Mouse (Mus musculus): Measurements from ENCODE around the gene St7.

DNA sequence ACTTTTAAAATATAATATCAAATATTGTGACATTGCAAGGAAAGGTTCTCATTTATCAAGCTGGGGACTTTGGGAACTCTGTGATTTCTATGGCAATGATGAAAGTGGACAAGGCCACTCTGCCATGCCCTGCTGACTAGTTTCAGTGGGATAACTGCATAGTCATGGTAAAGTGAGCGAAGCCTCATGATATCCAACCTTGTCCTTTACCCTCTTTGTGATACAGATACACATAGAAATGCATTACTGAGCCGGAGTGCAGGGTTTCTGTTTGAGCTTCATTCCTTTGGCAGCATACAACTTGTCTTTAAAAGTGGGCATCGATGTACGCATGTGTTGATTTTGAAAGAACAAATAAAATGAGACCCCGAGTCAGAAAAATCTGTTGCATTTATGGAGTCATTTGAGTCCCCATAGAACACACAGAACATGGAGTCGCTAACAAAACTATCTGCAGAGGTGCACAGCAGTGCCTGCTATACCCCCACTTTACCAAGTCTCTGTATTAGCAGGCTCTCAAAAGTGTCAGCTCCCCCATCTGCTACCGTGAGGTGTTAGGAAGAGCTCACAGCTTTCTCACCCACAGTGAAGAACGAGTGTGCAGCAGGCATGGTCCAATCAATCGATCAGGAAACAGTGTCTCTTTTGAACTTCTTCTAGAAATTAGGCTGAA, 77.4 kb downstream of the St7 start:
- no peak for TF ChIP-seq CTCF (conservative IDR thresholded peaks at IDR 0.05; ENCODE audit: low read length)
- TF ChIP-seq POU5F1 (IDR thresholded peaks at IDR 0.05; ENCODE audit: borderline replicate concordance, low read length): no peak

Measured in E14TG2a.4 (cell line).